Mouse (Mus musculus) testis, adult 2 months (tissue): ENCODE data around the gene Myadml2.

Experiments used
- CTCF ChIP-seq: fragments of 200-500 bp; IDR thresholded peaks from 2 replicates; pipeline ENCODE4 v1.5.1; 2012; ENCODE audit warnings: low read depth, mild to moderate bottlenecking, inconsistent platforms, low read length, moderate library complexity; ENCODE audit not compliant: control insufficient read depth, insufficient read depth, insufficient replicate concordance
- POLR2A ChIP-seq: fragments of 200-500 bp; IDR thresholded peaks from 2 replicates; pipeline ENCODE4 v1.6.1; 2012; ENCODE audit warnings: low read depth, mild to moderate bottlenecking, inconsistent platforms, low read length, moderate library complexity; ENCODE audit not compliant: control insufficient read depth

DNA sequence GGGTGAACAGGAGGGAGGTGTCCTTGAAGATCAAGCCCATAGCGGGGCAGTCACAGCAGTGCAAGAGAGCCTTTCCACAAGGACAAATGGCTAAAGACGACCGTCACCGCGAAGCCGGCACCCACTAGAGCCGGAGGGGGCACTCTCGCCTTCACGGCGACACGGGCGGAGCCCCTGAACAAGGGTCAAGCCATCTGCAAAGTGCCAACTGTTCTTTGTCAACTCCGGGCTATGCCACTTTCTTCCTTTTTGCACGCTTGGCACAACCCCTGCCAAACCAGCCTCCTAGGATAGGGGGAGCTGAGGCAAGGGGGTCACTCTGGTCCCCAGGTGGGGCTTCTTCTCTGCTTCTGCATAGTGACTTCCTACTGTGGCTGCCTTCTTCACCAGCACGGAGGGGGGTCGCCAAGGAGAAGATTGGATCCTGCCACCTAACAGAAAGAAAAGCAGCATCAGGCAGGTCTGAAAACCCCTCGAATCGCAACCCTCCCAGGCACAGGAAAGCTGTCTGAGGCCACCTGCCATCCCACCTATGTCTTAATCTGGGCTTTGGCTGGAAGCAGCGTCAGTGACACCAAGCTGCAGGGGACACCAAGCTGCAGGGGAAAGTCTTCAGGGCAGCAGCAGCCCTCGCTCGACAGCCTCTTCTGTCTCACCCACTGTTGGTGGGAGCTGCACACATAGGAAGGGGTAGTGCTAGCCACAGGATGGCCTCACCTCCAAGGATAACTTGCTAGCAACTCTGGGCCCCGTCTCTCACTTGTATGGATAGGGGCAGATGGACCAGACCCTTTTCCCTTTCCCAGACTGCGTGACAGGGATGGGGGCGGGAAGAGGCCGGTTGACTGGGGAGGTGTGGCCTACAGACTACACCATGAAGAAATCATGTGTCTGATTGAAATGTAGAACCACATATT, 29.1 kb downstream of the Myadml2 start:
- TF ChIP-seq CTCF (no peak), POLR2A (no peak)
